Mouse (Mus musculus) kidney, embryonic 16.5 days (tissue): ENCODE measurements around the gene Cyb5r1. TPM values are rescaled to one million over a fixed set of nuclear protein-coding genes. Genes with fewer than 3 reads are reported as not detected.
"Not testable (repeated sequence)": the region's sequence is repeated elsewhere in the genome, so short reads cannot be mapped to it uniquely, and the experiment has no call there.

Experiments used
- ATAC-seq: fragments of 200-750 bp; cut with Nextera tagmentation; 2 replicates; pipeline ENCODE4 v1.8.0; 2017; ENCODE audit warnings: moderate TSS enrichment; ENCODE audit not compliant: low FRiP score, low TSS enrichment
- H3K27ac ChIP-seq: fragments of 300-500 bp; sonication (generic); 2 replicates; pipeline ENCODE4 v1.5.1; 2014; ENCODE audit warnings: low read length
- H3K27me3 ChIP-seq: fragments of 300-500 bp; sonication (generic); 2 replicates; pipeline ENCODE4 v1.6.1; 2014; ENCODE audit warnings: low read length, control low read depth, mixed read lengths; ENCODE audit not compliant: insufficient read depth
- H3K36me3 ChIP-seq: fragments of 300-500 bp; sonication (generic); 2 replicates; pipeline ENCODE4 v1.6.1; 2014; ENCODE audit warnings: low read length, control low read depth, mixed read lengths; ENCODE audit not compliant: insufficient read depth
- H3K4me1 ChIP-seq: fragments of 300-500 bp; sonication (generic); 2 replicates; pipeline ENCODE4 v1.6.1; 2014; ENCODE audit warnings: low read length, control low read depth, mixed read lengths; ENCODE audit not compliant: insufficient read depth
- H3K4me2 ChIP-seq: fragments of 300-500 bp; sonication (generic); replicated peaks from 2 replicates; pipeline ENCODE4 v1.6.1; 2014; ENCODE audit warnings: low read depth, low read length
- H3K4me3 ChIP-seq: fragments of 300-500 bp; sonication (generic); 2 replicates; pipeline ENCODE4 v1.5.1; 2014; ENCODE audit warnings: mild to moderate bottlenecking, low read length
- H3K9ac ChIP-seq: fragments of 300-500 bp; sonication (generic); replicated peaks from 2 replicates; pipeline ENCODE4 v1.6.1; 2014; ENCODE audit warnings: low read length
- H3K9me3 ChIP-seq: fragments of 300-500 bp; sonication (generic); 2 replicates; pipeline ENCODE4 v1.6.1; 2016; ENCODE audit warnings: low read length, control low read depth
- WGBS: fragments of 180-500 bp; shearing (Covaris S2); extraction: QIAGEN DNeasy Blood & Tissue Kit; methylation state at CpG from one replicate; pipeline ENCODE4 v1.1.7; 2014; 5-methylcytosine and 5-hydroxymethylcytosine counted together
- polyA plus RNA-seq: library from polyadenylated mRNA; unstranded; fragments of >200 nt; fragmentation: Nextera tagmentation; extraction: Ambion mirVana; gene quantifications from 2 replicates; pipeline ENCODE4 v1.2.1, GENCODE M21; 2015

The Cyb5r1 gene
- polyA plus RNA-seq, 1 experiment from 2014 or later: 42.7 TPM

DNA sequence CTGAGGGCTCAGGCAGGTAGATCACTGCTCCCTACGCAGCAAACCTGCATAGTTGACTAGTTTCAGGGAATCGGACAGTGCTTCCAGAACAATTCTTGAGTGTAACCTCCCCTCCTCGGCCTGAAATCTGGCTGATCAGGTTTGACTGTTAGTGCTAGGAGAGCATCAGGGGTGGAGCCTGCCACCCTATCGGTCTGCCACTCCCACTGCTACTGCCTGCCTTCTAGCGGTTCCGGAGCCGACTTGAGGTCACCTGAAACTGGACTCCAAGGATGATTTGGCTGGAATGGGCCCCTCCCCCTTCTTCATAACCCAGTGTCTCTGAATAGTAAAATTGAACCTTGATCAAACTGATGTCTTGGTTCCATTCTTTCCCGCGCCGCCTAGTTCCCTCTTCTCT is 27.6 kb downstream of the Cyb5r1 start:
- Histone ChIP-seq H3K36me3 (peaks cover 41% of the 10 kb centered on the region), H3K9ac (no peak overlapping the region), H3K4me3 (no peak overlapping the region), H3K27me3 (no peaks in the 10 kb centered on the region), H3K4me1 (no peaks in the 10 kb centered on the region), H3K27ac (no peak overlapping the region), H3K9me3 (no peaks in the 10 kb centered on the region), H3K4me2 (no peak overlapping the region)
- 71% methylated on average over 10 of the region's 10 CpGs for WGBS
- no peak for ATAC-seq

DNA sequence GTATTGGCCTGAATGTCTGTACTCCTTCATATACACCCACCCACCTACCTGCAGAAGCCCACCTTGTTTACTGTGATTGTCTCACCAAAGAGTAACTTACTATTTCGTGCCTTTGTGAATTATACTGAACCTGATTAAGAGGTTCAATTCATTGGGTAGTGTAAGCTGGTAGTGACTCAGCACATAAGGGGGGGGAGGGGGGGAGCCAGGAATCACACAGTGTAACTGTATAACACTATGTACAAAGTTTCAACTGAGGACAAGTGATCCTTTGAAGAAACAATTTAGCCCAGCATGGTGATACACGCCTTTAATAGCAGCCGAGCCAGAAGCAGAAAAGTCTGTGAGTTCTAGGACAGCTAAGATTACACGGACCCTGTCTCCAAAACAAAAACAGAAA is 28.1 kb downstream of the Cyb5r1 start:
- Histone ChIP-seq H3K4me2 (no peak overlapping the region), H3K4me3 (no peak overlapping the region), H3K4me1 (no peaks in the 10 kb centered on the region), H3K9me3 (no peaks in the 10 kb centered on the region), H3K27me3 (no peaks in the 10 kb centered on the region), H3K36me3 (peaks cover 36% of the 10 kb centered on the region), H3K9ac (no peak overlapping the region), H3K27ac (no peak overlapping the region)
- WGBS: 89% methylated on average over 4 of the region's 4 CpGs
- no peak for ATAC-seq

DNA sequence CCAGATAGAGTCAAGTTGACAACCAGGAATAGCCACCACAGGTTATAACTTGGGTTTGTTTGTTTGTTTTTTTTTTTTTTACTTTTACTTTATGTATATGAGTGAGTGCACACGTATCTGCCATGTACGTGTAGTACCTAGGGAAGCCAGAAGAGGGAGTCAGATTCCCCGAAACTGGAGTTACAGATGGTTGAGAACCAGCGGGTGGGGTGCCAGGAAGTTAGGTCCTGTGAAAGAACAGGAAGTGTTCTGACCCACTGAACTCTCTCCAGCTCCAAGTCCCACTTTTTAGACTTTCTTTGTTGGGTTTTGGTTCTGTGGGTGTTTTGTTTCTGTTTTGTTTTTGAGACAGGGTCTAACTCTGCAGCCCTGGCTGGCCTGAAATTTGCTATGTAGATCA is 30.1 kb downstream of the Cyb5r1 start:
- H3K4me3 ChIP-seq: no peak overlapping the region
- no peak for ATAC-seq
- no peaks in the 10 kb centered on the region for H3K9me3 ChIP-seq
- WGBS: 34% methylated on average over 4 of the region's 4 CpGs
- H3K27me3 ChIP-seq: no peaks in the 10 kb centered on the region
- no peaks in the 10 kb centered on the region for H3K4me1 ChIP-seq
- H3K9ac ChIP-seq: no peak overlapping the region
- H3K4me2 ChIP-seq: no peak overlapping the region
- H3K27ac ChIP-seq: no peak overlapping the region
- H3K36me3 ChIP-seq: peaks cover 26% of the 10 kb centered on the region; the same call in 1 of the 2 replicates

DNA sequence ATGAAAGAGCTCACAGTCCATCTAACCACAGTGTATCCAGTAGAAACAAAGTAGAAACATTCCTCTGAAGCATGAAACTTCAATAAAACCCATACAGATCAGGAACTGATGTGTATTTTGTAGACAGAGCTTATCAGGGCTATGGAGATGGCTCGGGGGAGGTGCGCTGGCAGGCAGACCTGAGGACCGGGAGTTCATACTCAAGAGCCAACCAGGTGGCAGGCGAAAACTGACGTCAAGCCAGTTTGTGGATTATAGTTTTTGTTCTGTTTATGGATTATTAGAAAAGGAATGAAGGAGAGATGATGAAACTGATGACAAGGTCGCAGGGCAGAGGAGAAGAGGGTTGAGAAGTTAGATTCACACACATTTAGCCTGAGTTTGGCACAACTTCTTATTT is 35.1 kb downstream of the Cyb5r1 start:
- WGBS: 87% methylated on average over 6 of the region's 6 CpGs
- no peak overlapping the region for H3K4me2 ChIP-seq

DNA sequence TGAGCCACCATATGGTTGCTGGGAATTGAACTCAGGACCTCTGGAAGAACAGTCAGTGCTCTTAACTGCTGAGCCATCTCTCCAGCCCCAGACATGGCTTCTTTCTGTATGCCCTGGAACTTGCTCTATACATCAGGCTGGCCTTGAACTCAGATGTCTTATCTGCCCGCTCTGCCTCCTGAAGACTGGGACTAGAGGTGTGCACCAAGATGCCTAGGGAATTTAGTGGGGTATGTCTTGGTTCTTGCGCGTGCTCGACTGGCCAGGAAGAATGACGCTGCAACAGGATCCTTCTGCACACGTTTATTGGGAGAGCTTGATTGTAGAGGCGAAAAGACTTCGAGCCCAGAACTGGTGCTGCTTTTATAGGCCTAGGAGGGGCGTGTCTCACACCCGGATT is 36.4 kb downstream of the Cyb5r1 start:
- not testable (repeated sequence) for H3K4me3 ChIP-seq, H3K9me3 ChIP-seq, H3K4me2 ChIP-seq, H3K27ac ChIP-seq, ATAC-seq, H3K36me3 ChIP-seq, H3K27me3 ChIP-seq, H3K4me1 ChIP-seq, H3K9ac ChIP-seq
- 88% methylated on average over 6 of the region's 10 CpGs for WGBS

More for the DNA sequence above, 35.1 kb downstream of the Cyb5r1 start:
- H3K4me3 ChIP-seq: no peak overlapping the region
- H3K27me3 ChIP-seq: no peaks in the 10 kb centered on the region
- no peaks in the 10 kb centered on the region for H3K9me3 ChIP-seq
- no peak overlapping the region for H3K27ac ChIP-seq
- H3K4me1 ChIP-seq: no peaks in the 10 kb centered on the region
- H3K9ac ChIP-seq: no peak overlapping the region
- H3K36me3 ChIP-seq: no peaks in the 10 kb centered on the region
- no peak for ATAC-seq

DNA sequence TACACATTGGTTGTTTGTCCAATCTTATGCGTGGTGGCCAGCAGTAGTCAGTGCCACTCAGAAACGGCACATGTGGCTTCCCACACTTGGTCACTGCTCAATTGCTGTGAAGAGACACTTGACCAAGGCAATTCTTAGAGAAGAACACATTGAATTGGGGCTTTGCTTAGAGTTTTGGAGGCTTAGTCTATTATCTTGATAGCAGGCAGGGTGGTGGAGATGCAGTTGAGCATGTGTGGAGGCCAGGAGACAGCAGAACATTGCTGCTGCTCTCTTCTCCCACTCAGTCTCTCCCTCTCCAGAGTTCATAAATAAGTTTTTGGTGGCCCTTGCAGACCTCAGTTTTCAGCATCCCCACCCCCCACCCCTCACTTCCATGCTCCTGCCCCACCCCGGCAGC is 37.0 kb downstream of the Cyb5r1 start:
- no peak overlapping the region for H3K4me3 ChIP-seq
- H3K9me3 ChIP-seq: no peaks in the 10 kb centered on the region
- no peak for ATAC-seq
- H3K27ac ChIP-seq: no peak overlapping the region
- H3K36me3 ChIP-seq: no peaks in the 10 kb centered on the region
- no peaks in the 10 kb centered on the region for H3K4me1 ChIP-seq
- H3K4me2 ChIP-seq: no peak overlapping the region
- H3K9ac ChIP-seq: no peak overlapping the region
- no peaks in the 10 kb centered on the region for H3K27me3 ChIP-seq
- 97% methylated on average over 3 of the region's 3 CpGs for WGBS

DNA sequence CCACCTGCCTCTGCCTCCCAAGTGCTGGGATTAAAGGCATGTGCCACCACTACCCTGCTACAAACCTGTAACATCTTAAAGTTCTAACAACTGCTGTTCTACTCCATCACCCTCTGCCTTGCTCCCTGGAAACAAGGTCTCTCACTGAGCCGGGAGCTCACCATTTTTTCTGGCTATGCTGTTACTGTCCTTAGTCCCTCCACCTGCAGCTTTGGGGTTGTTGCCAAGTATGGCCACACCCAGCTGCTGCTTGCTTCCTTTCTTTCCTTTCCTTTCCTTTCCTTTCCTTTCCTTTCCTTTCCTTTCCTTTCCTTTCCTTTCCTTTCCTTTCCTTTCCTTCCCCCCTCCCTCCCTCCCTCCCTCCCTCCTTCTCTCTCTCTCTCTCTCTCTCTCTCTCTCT is 37.9 kb downstream of the Cyb5r1 start:
- H3K27me3 ChIP-seq, H3K36me3 ChIP-seq, H3K4me1 ChIP-seq, H3K4me2 ChIP-seq, ATAC-seq, H3K9ac ChIP-seq, H3K9me3 ChIP-seq, H3K4me3 ChIP-seq, H3K27ac ChIP-seq: not testable (repeated sequence)
- WGBS: 82% methylated on average over 1 of the region's 1 CpGs

DNA sequence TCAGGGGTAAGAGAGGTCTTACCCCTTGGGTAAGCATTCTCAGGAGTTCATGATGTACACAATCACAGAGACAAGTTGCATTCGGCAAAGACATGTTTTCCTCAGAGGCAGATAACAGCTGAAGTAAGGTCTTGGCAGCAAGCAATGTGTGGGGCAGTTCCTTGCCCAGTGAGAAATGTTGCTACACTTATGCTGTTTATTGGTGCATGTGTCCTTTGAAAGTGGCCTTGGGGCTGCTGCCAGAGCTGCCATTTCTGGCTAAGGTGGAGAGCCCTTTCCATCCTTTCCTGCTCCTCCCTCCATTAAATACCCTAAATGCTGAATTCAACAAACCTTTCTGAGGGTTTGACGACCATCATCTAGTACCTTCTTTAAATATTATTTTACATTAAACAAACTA is 40.1 kb downstream of the Cyb5r1 start:
- no peaks in the 10 kb centered on the region for H3K9me3 ChIP-seq
- no peak overlapping the region for H3K4me3 ChIP-seq
- H3K4me2 ChIP-seq: no peak overlapping the region
- ATAC-seq: no peak
- H3K27me3 ChIP-seq: no peaks in the 10 kb centered on the region
- no peaks in the 10 kb centered on the region for H3K36me3 ChIP-seq
- H3K9ac ChIP-seq: no peak overlapping the region
- no peak overlapping the region for H3K27ac ChIP-seq
- 90% methylated on average over 2 of the region's 2 CpGs for WGBS
- no peaks in the 10 kb centered on the region for H3K4me1 ChIP-seq

DNA sequence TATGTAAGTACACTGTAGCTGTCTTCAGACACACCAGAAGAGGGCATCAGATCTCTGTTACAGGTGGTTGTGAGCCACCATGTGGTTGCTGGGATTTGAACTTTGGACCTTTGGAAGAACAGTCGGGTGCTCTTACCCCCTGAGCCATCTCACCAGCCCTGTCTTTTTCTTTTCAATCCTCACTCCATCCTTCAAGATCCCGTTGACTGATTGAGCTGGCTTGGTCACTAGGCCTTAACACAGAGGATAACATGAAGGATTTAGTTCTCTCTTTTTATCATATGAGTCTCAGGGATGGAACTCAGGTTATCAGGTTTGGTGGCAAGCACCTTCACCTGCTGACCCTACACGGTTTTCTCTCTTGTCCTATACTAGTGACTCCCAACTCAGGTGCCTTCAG is 43.2 kb downstream of the Cyb5r1 start:
- not testable (repeated sequence) for H3K4me1 ChIP-seq, H3K4me2 ChIP-seq, H3K4me3 ChIP-seq, H3K9me3 ChIP-seq, H3K27ac ChIP-seq, H3K36me3 ChIP-seq, H3K9ac ChIP-seq, ATAC-seq, H3K27me3 ChIP-seq
- WGBS: 70% methylated on average over 3 of the region's 3 CpGs

DNA sequence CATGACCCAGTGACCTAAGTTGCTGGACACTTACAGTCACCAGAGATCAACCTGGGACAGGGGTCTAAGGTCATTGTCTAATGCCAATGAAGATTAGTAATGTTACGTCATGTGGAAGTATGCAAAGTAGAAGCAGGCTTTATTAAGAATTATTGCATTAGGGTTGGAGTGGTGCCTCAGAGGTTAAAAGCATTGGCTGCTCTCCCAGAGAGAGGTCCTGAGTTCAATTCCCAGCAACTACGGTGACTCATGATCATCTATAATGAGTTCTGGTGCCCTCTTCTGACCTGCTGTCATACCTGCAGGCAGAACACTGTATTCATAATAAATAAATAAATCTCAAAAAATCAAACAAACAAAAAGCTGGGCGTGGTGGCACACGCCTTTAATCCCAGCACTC is 44.8 kb downstream of the Cyb5r1 start:
- H3K36me3 ChIP-seq: no peaks in the 10 kb centered on the region
- H3K9me3 ChIP-seq: no peaks in the 10 kb centered on the region
- no peak overlapping the region for H3K4me2 ChIP-seq
- no peak overlapping the region for H3K27ac ChIP-seq
- WGBS: 77% methylated on average over 4 of the region's 4 CpGs
- no peak overlapping the region for H3K4me3 ChIP-seq
- 0 out of 2 replicates have a peak, but pooled peaks cover 3% of the 10 kb centered on the region for H3K27me3 ChIP-seq
- no peaks in the 10 kb centered on the region for H3K4me1 ChIP-seq
- no peak for ATAC-seq
- H3K9ac ChIP-seq: no peak overlapping the region

DNA sequence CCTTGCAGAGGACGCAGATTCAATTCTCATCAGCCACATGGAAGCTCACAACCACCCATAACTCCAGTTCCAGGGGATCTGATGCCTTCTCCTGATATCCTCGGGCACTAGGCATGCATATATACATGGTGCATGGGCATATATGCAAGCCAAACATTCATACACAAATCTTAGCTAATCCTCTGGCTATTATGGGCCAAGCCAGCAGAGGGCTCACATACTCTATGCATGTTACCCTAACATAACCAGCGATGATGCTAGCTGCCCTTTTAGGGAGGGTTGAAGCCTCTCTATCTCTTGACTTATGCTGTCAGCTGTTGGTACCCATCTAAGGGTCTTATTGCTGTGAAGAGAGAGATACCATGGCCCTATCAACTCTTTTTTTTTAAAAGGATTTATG is 45.6 kb downstream of the Cyb5r1 start:
- Histone ChIP-seq H3K9ac (no peak overlapping the region), H3K27ac (no peak overlapping the region), H3K9me3 (no peaks in the 10 kb centered on the region), H3K27me3 (0 out of 2 replicates have a peak, but pooled peaks cover 3% of the 10 kb centered on the region), H3K4me1 (peaks cover 2% of the 10 kb centered on the region), H3K36me3 (no peaks in the 10 kb centered on the region), H3K4me3 (no peak overlapping the region), H3K4me2 (no peak overlapping the region)
- ATAC-seq: no peak
- 41% methylated on average over 3 of the region's 3 CpGs for WGBS
